Comparison of ENCODE assay signal across 14 mouse cellular contexts in the genomic region with DNA sequence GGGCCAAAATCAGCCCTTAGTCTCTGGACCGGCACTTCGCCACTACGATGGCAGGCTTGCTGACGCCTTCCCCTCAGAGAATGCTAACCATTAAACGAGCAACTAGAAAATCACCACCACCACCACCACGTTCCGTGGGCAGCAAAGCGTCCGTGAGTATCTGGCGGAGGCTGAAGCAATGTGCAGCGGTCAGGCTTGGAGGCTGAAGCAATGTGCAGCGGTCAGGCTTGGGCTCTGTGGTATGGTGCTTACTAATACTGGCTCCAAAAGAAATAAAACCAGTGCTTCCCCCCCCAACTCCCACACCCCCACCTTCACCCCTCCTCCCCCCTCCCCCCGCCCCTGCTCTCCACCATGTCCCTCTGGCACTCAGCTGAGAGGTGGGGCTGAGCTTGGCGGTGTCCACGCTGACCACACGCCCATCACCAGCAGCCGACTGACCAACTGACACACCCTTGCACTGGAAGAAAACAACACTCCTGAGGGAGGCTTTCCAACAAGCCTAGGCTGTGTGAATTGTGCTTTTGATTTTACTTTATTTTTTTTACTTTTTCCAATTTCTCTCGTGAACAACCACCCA. TPM values are rescaled to one million over a fixed set of nuclear protein-coding genes. Genes with fewer than 3 reads are reported as not detected.
DNase-seq lines count a peak whose midpoint lies in the region; ATAC-seq and TF ChIP-seq lines count a peak whose summit lies in the region.
"Had no signal": no experiment of that assay in that cellular context is flagged by ENCODE, and none has a peak within 500 bp of the region (broad histone marks: within the 10 kb centered on the region; RNA-seq: fewer than 3 reads in every experiment).

No protein-coding gene starts in this region.

- no peak for DNase-seq in forebrain, embryonic 11.5 days (ENCODE audit: low spot score)
- DNase-seq in heart, postnatal 0 days (ENCODE audit: low spot score) = no peak
- no peak for DNase-seq in heart, postnatal 10 days
- peak; percentile 56 for DNase-seq in lung, postnatal 36 days
- DNase-seq in lung, postnatal 25 days (ENCODE audit: low spot score) = no peak
- DNase-seq in fibroblast of lung, adult 2 months (ENCODE audit: low read depth) = peak; percentile 95
- no peak for DNase-seq in spleen, postnatal 14 days (ENCODE audit: low spot score in 2 of 2)
- DNase-seq: adrenal gland, postnatal 14 days; cerebellum, postnatal 10 days; kidney, adult 11 months; kidney, postnatal 36 days had no signal

- H3K4me2 ChIP-seq in forebrain, embryonic 11.5 days (ENCODE audit: low read depth, low read length, severe bottlenecking) = no peak overlapping the region
- H3K4me2 ChIP-seq in forebrain, embryonic 15.5 days (replicated peaks) = no peak overlapping the region
- H3K4me2 ChIP-seq in heart, postnatal 0 days (ENCODE audit: low read depth, low read length) = no peak overlapping the region
- H3K4me2 ChIP-seq: heart, embryonic 11.5 days had no signal

- 74% methylated on average over 18 of the region's 18 CpGs for WGBS in forebrain, embryonic 11.5 days
- WGBS in forebrain, embryonic 15.5 days = 57% methylated on average over 18 of the region's 18 CpGs
- 63% methylated on average over 18 of the region's 18 CpGs for WGBS in heart, postnatal 0 days

- H3K27me3 ChIP-seq in forebrain, embryonic 11.5 days (ENCODE audit: control insufficient read depth, insufficient read depth, low read length) = no peaks in the 10 kb centered on the region
- no peaks in the 10 kb centered on the region for H3K27me3 ChIP-seq in forebrain, embryonic 15.5 days
- H3K27me3 ChIP-seq in heart, postnatal 0 days (ENCODE audit: control insufficient read depth, insufficient read depth, low read length) = no peaks in the 10 kb centered on the region

- no peak overlapping the region for H3K4me3 ChIP-seq in forebrain, embryonic 11.5 days (ENCODE audit: low read depth, low read length)
- no peak overlapping the region for H3K4me3 ChIP-seq in forebrain, embryonic 15.5 days
- H3K4me3 ChIP-seq in heart, postnatal 0 days (ENCODE audit: low read depth, low read length) = no peak overlapping the region
- H3K4me3 ChIP-seq: erythroblast, embryonic 14.5 days had no signal

- TF ChIP-seq CTCF in heart, postnatal 0 days (IDR thresholded peaks at IDR 0.05; ENCODE audit: low read depth) = no peak

- peaks cover 40% of the 10 kb centered on the region for H3K4me1 ChIP-seq in forebrain, embryonic 11.5 days (replicated peaks; ENCODE audit: control insufficient read depth, insufficient read depth, low read length)
- peaks cover 62% of the 10 kb centered on the region for H3K4me1 ChIP-seq in forebrain, embryonic 15.5 days
- peaks cover 71% of the 10 kb centered on the region for H3K4me1 ChIP-seq in heart, postnatal 0 days (ENCODE audit: control insufficient read depth, insufficient read depth)

- H3K9me3 ChIP-seq in forebrain, embryonic 11.5 days (ENCODE audit: control insufficient read depth, low read length) = no peaks in the 10 kb centered on the region
- H3K9me3 ChIP-seq in forebrain, embryonic 15.5 days = no peaks in the 10 kb centered on the region
- H3K9me3 ChIP-seq in heart, postnatal 0 days (replicated peaks; ENCODE audit: control insufficient read depth, low read length) = no peaks in the 10 kb centered on the region

- ATAC-seq in forebrain, embryonic 11.5 days (replicated peaks; ENCODE audit: low FRiP score) = no peak
- ATAC-seq in forebrain, embryonic 15.5 days (replicated peaks) = no peak
- ATAC-seq in heart, postnatal 0 days (ENCODE audit: insufficient read depth, low read depth) = no peak

- no peak overlapping the region for H3K9ac ChIP-seq in forebrain, embryonic 11.5 days (ENCODE audit: low read length)
- H3K9ac ChIP-seq in forebrain, embryonic 15.5 days (replicated peaks) = no peak overlapping the region
- no peak overlapping the region for H3K9ac ChIP-seq in heart, postnatal 0 days (replicated peaks; ENCODE audit: low read depth, low read length)

- no peaks in the 10 kb centered on the region for H3K36me3 ChIP-seq in forebrain, embryonic 11.5 days (ENCODE audit: control insufficient read depth, insufficient read depth, low read length)
- no peaks in the 10 kb centered on the region for H3K36me3 ChIP-seq in forebrain, embryonic 15.5 days
- H3K36me3 ChIP-seq in heart, postnatal 0 days (replicated peaks; ENCODE audit: control insufficient read depth, insufficient read depth, low read length) = no peaks in the 10 kb centered on the region

- H3K27ac ChIP-seq in forebrain, embryonic 11.5 days (ENCODE audit: low read depth, low read length) = 0 out of 2 replicates have a peak overlapping the region, but pooled peaks have one; percentile 12
- no peak overlapping the region for H3K27ac ChIP-seq in forebrain, embryonic 15.5 days (replicated peaks)
- H3K27ac ChIP-seq in heart, postnatal 0 days (ENCODE audit: low read depth) = 0 out of 2 replicates have a peak overlapping the region, but pooled peaks have one; percentile 87

- intact Hi-C loops in heart, postnatal 10 days (cut with DNase I) = loop anchor here (2.0 kb wide), 1 partner anchor 39 kb away; a partner anchor contains a TSS

- TF ChIP-seq EP300 in heart, postnatal 0 days (IDR thresholded peaks at IDR 0.05; ENCODE audit: low read depth) = no peak

RNA-seq across cellular contexts. Expression of a gene that starts 39.2 kb away (rescaled TPM):
- polyA plus RNA-seq in forebrain, embryonic 11.5 days (2014; fragmentation: Nextera tagmentation; extraction: Ambion mirVana) = 18.0 and 18.8 TPM in 2 replicates
- polyA plus RNA-seq in forebrain, embryonic 15.5 days (2015; fragmentation: Nextera tagmentation; extraction: Ambion mirVana) = 14.3 and 16.3 TPM in 2 replicates
- 44.7 and 56.2 TPM in 2 replicates for total RNA-seq in heart, postnatal 0 days (2014; rRNA removed; ENCODE audit: low replicate concordance)
- polyA plus RNA-seq in heart, postnatal 0 days (2015; fragmentation: Nextera tagmentation; extraction: Ambion mirVana) = 6.9 and 7.8 TPM in 2 replicates
- 10 to 100 TPM; 32.8 to 34.4 TPM for total RNA-seq in heart, postnatal 10 days (2021)

RNA-seq across cellular contexts. Expression of a gene that starts 56.7 kb away (rescaled TPM):
- polyA plus RNA-seq in forebrain, embryonic 11.5 days (2014; fragmentation: Nextera tagmentation; extraction: Ambion mirVana) = 5.0 and 6.2 TPM in 2 replicates
- 3.3 and 3.7 TPM in 2 replicates for polyA plus RNA-seq in forebrain, embryonic 15.5 days (2015; fragmentation: Nextera tagmentation; extraction: Ambion mirVana)
- total RNA-seq in heart, postnatal 0 days (2014; rRNA removed; ENCODE audit: low replicate concordance) = 4.3 and 8.2 TPM in 2 replicates
- polyA plus RNA-seq in heart, postnatal 0 days (2015; fragmentation: Nextera tagmentation; extraction: Ambion mirVana) = 1.5 and 1.7 TPM in 2 replicates
- 10 to 100 TPM; 29.0 to 30.6 TPM for total RNA-seq in heart, postnatal 10 days (2021)

RNA-seq across cellular contexts. Expression of a gene that starts 57.0 kb away (rescaled TPM):
- 79.2 and 85.9 TPM in 2 replicates for polyA plus RNA-seq in forebrain, embryonic 11.5 days (2014; fragmentation: Nextera tagmentation; extraction: Ambion mirVana)
- 98.3 and 108 TPM in 2 replicates for polyA plus RNA-seq in forebrain, embryonic 15.5 days (2015; fragmentation: Nextera tagmentation; extraction: Ambion mirVana)
- 54.8 and 61.3 TPM in 2 replicates for total RNA-seq in heart, postnatal 0 days (2014; rRNA removed; ENCODE audit: low replicate concordance)
- 54.5 and 56.2 TPM in 2 replicates for polyA plus RNA-seq in heart, postnatal 0 days (2015; fragmentation: Nextera tagmentation; extraction: Ambion mirVana)
- total RNA-seq in heart, postnatal 10 days (2021) = 10 to 100 TPM; 77.6 to 79.3 TPM

Comparison
In these comparisons a context has a peak if more than half of its experiments do, and no peak if none do; other contexts are left out.
1. DNase-seq: peak in lung, postnatal 36 days (single experiment) and fibroblast of lung, adult 2 months (single experiment); none in forebrain, embryonic 11.5 days (single experiment), heart, postnatal 0 days (single experiment), heart, postnatal 10 days (0 of 2), lung, postnatal 25 days (single experiment) and spleen, postnatal 14 days (0 of 2).